Mouse (Mus musculus) small intestine, adult 2 months (tissue): Measurements from ENCODE around the gene Mgst1.

Experiments
- CTCF ChIP-seq: fragments of 200-500 bp; IDR thresholded peaks from 2 replicates; pipeline ENCODE4 v1.5.1; 2012; ENCODE audit warnings: low read depth, mild to moderate bottlenecking, control low read depth, inconsistent platforms, low read length, moderate library complexity, mixed read lengths; ENCODE audit not compliant: insufficient replicate concordance, insufficient read length; ENCODE audit errors: extremely low read depth
- POLR2A ChIP-seq: fragments of 200-500 bp; IDR thresholded peaks from 2 replicates; pipeline ENCODE4 v1.6.1; 2012; ENCODE audit warnings: low read depth, mild to moderate bottlenecking, control low read depth, inconsistent platforms, low read length, moderate library complexity

DNA sequence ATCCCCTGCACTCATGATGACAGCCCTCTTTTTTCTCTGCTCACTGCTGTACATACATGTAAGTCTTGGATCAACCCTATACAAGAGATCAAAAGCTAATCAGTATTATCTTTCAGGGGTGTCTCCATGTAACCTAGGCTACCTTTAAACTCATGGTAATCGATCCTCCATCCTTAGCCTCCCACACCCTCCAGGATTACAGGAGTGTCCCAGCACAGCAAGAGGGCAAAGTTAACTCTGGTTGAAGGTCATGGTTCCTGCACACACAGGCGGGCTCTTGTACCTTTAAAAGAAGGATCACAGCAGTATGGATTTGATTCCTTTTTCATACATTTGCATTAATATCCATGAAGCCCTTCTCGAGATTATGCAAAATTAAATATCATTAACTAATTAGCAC, 40.5 kb upstream of the Mgst1 start:
- TF ChIP-seq CTCF = no peak
- no peak for TF ChIP-seq POLR2A
